Mouse (Mus musculus) spleen, embryonic (tissue): ENCODE measurements around the gene Mrps6.

Experiments used
- CTCF ChIA-PET: fragments of 350-600 bp; sonication (Branson Sonifier 250); formaldehyde crosslinking; loops from one replicate; lab custom pipeline; 2022; lab: Charles Lee

Mrps6 gene

GRCm38 (mm10) chr16:92057852-92058643 lies at the start of gene Mrps6, which contains the start of the genes Gm49711 and Slc5a3:
Mrps6 (plus strand) TSS chr16:92058270.
Gm49711 (plus strand) TSS chr16:92058316.
Slc5a3 (plus strand) TSS chr16:92058322.
- CTCF ChIA-PET: interaction anchor here (0.5 kb wide), 1 partner anchor 122 kb away, joined by 3 read pairs; no protein-coding TSS in a partner anchor

GRCm38 (mm10) chr16:92009586-92009985 lies 48.5 kb upstream of the Mrps6 start:
- CTCF ChIA-PET: no interaction called here

- CTCF ChIA-PET: interaction anchor here (0.6 kb wide), 1 partner anchor 684 kb away, joined by 9 read pairs; no protein-coding TSS in a partner anchor
Observed at GRCm38 (mm10) chr16:92016792-92017191, 41.3 kb upstream of the Mrps6 start.

GRCm38 (mm10) chr16:92019141-92020118 lies 38.6 kb upstream of the Mrps6 start:
- CTCF ChIA-PET: interaction anchor here (0.7 kb wide), 2 partner anchors 223 to 586 kb away, joined by 3 to 12 read pairs; no protein-coding TSS in a partner anchor

- CTCF ChIA-PET: no interaction called here
Observed at GRCm38 (mm10) chr16:92021656-92022400, 36.2 kb upstream of the Mrps6 start.

- CTCF ChIA-PET: no interaction called here
Observed at GRCm38 (mm10) chr16:92022494-92023283, 35.4 kb upstream of the Mrps6 start.

- CTCF ChIA-PET: no interaction called here
Observed at GRCm38 (mm10) chr16:92033286-92033685, 24.8 kb upstream of the Mrps6 start.

GRCm38 (mm10) chr16:92034676-92035075 lies 23.4 kb upstream of the Mrps6 start:
- CTCF ChIA-PET: no interaction called here

GRCm38 (mm10) chr16:92036701-92037100 lies 21.4 kb upstream of the Mrps6 start:
- CTCF ChIA-PET: no interaction called here

- CTCF ChIA-PET: interaction anchor here (0.6 to 0.7 kb wide), 2 partner anchors 42 to 106 kb away, joined by 4 to 6 read pairs; no protein-coding TSS in a partner anchor
Observed at GRCm38 (mm10) chr16:92037891-92038607, 20.0 kb upstream of the Mrps6 start.

- CTCF ChIA-PET: no interaction called here
Observed at GRCm38 (mm10) chr16:92039421-92039820, 18.6 kb upstream of the Mrps6 start.

- CTCF ChIA-PET: no interaction called here
Observed at GRCm38 (mm10) chr16:92039966-92040365, 18.1 kb upstream of the Mrps6 start.

GRCm38 (mm10) chr16:92051777-92052310 lies 6.2 kb upstream of the Mrps6 start:
- CTCF ChIA-PET: interaction anchor here (0.6 to 0.7 kb wide), 2 partner anchors 191 to 250 kb away, joined by 3 to 4 read pairs; no protein-coding TSS in a partner anchor

GRCm38 (mm10) chr16:92052569-92052968 lies 5.5 kb upstream of the Mrps6 start:
- CTCF ChIA-PET: no interaction called here

- CTCF ChIA-PET: no interaction called here
Observed at GRCm38 (mm10) chr16:92056711-92057110, 1.4 kb upstream of the Mrps6 start.

- CTCF ChIA-PET: no interaction called here
Observed at GRCm38 (mm10) chr16:92057456-92057851, 616 bp upstream of the Mrps6 start.

GRCm38 (mm10) chr16:92058644-92059620 lies 862 bp downstream of the Mrps6 start:
- CTCF ChIA-PET: interaction anchor here (0.5 kb wide), 1 partner anchor 123 kb away, joined by 3 read pairs; no protein-coding TSS in a partner anchor

GRCm38 (mm10) chr16:92060213-92060612 lies 2.1 kb downstream of the Mrps6 start:
- CTCF ChIA-PET: interaction anchor here (0.6 kb wide), 1 partner anchor 121 kb away, joined by 4 read pairs; no protein-coding TSS in a partner anchor
